Mouse (Mus musculus) intestine, embryonic 14.5 days (tissue): ENCODE measurements around the gene Mefv. TPM values are rescaled to one million over a fixed set of nuclear protein-coding genes. Genes with fewer than 3 reads are reported as not detected.
A peak's percentile ranks its signal among the peaks of the same experiment; 100 is the strongest.

Source experiments
- ATAC-seq: fragments of 200-750 bp; cut with Nextera tagmentation; replicated peaks from 2 replicates; pipeline ENCODE4 v1.8.0; 2017; ENCODE audit warnings: low read depth, moderate number of reproducible peaks, moderate TSS enrichment, moderate library complexity; ENCODE audit not compliant: low FRiP score, low TSS enrichment
- DNase-seq: peaks from one replicate; pipeline ENCODE4 v3.0.0-alpha.2; 2018; ENCODE audit warnings: low spot score
- H3K27ac ChIP-seq: fragments of 300-500 bp; sonication (generic); 2 replicates; pipeline ENCODE4 v1.5.1; 2014; ENCODE audit warnings: low read depth, mild to moderate bottlenecking, control low read depth
- H3K27me3 ChIP-seq: fragments of 300-500 bp; sonication (generic); replicated peaks from 2 replicates; pipeline ENCODE4 v1.6.1; 2014; ENCODE audit warnings: low read length, control low read depth; ENCODE audit not compliant: control insufficient read depth, insufficient read depth
- H3K36me3 ChIP-seq: fragments of 300-500 bp; sonication (generic); 2 replicates; pipeline ENCODE4 v1.6.1; 2014; ENCODE audit warnings: low read length, control low read depth; ENCODE audit not compliant: control insufficient read depth, insufficient read depth
- H3K4me1 ChIP-seq: fragments of 300-500 bp; sonication (generic); replicated peaks from 2 replicates; pipeline ENCODE4 v1.6.1; 2014; ENCODE audit warnings: low read length, control low read depth, mixed read lengths; ENCODE audit not compliant: control insufficient read depth, insufficient read depth
- H3K4me2 ChIP-seq: fragments of 300-500 bp; sonication (generic); 2 replicates; pipeline ENCODE4 v1.6.1; 2014; ENCODE audit warnings: low read length
- H3K4me3 ChIP-seq: fragments of 300-500 bp; sonication (generic); 2 replicates; pipeline ENCODE4 v1.5.1; 2014; ENCODE audit warnings: low read depth, low read length, control low read depth, mixed read lengths
- H3K9ac ChIP-seq: fragments of 300-500 bp; sonication (generic); 2 replicates; pipeline ENCODE4 v1.6.1; 2014; ENCODE audit warnings: mild to moderate bottlenecking, low read length
- H3K9me3 ChIP-seq: fragments of 300-500 bp; sonication (generic); 2 replicates; pipeline ENCODE4 v1.6.1; 2016; ENCODE audit warnings: low read length, control low read depth; ENCODE audit not compliant: control insufficient read depth
- whole genome bisulfite sequencing: fragments of 180-500 bp; shearing (Covaris S2); extraction: QIAGEN DNeasy Blood & Tissue Kit; methylation state at CpG from one replicate; pipeline ENCODE4 v1.1.7; 2014; 5-methylcytosine and 5-hydroxymethylcytosine counted together
- polyA plus RNA-seq: library from polyadenylated mRNA; unstranded; fragments of >200 nt; fragmentation: Nextera tagmentation; extraction: Ambion mirVana; gene quantifications from 2 replicates; pipeline ENCODE4 v1.2.1, GENCODE M21; 2014

The Mefv gene
- polyA plus RNA-seq: 0.09 and 0.16 TPM in 2 replicates

DNA sequence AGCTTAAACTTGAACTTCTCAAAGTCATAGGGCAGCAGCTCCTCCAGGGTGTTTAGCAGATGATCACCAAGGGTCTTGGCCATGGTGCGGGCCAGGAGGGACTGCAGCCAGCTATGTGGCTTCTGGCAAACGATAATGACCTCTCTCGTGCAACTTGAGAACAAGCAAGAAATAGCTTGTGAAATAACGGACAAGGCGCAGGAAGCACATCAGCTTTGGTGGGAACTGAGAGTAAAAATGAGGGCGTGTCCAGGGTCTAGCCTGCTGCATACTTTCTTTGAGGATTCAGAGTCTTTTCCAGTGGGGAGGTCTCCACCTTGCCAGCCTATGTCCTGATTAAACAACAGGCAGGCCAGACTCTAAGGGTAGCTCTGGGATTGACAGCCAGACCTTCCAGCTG is at the start of gene Mefv:
Mefv (minus strand) TSS at position 118 of the 400 bp plus-strand sequence.
- no peak within 1 kb of the TSS for H3K9ac ChIP-seq
- H3K4me2 ChIP-seq: no peak within 1 kb of the TSS
- H3K4me3 ChIP-seq: no peak within 1 kb of the TSS
- DNase-seq (no peak), ATAC-seq (no peak)
- H3K4me1 ChIP-seq: no peaks in the 10 kb centered on the region
- no peaks in the 10 kb centered on the region for H3K27me3 ChIP-seq
- no peaks in the 10 kb centered on the region for H3K9me3 ChIP-seq
- no peak within 1 kb of the TSS for H3K27ac ChIP-seq
- no peaks in the 10 kb centered on the region for H3K36me3 ChIP-seq
- 86% methylated on average over 6 of the region's 6 CpGs for WGBS

DNA sequence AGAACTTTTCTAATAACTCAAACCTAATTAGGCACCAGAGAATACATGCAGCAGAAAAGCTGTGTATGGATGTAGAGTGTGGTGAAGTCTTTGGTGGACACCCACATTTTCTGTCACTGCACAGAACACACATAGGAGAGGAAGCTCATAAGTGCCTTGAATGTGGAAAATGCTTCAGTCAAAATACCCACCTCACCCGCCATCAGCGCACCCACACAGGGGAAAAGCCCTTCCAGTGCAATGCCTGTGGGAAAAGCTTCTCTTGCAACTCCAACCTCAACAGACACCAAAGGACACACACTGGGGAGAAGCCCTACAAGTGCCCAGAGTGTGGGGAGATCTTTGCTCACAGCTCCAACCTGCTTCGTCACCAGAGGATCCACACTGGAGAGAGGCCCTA is 31.1 kb upstream of the Mefv start:
- no peaks in the 10 kb centered on the region for H3K27me3 ChIP-seq
- no peak overlapping the region for H3K4me2 ChIP-seq
- 99% methylated on average over 3 of the region's 3 CpGs for WGBS
- DNase-seq (no peak), ATAC-seq (no peak)
- no peak overlapping the region for H3K9ac ChIP-seq
- H3K27ac ChIP-seq: no peak overlapping the region
- H3K36me3 ChIP-seq: peaks cover 58% of the 10 kb centered on the region
- H3K4me1 ChIP-seq: peaks cover 14% of the 10 kb centered on the region
- no peak overlapping the region for H3K4me3 ChIP-seq
- H3K9me3 ChIP-seq: peaks cover 21% of the 10 kb centered on the region

DNA sequence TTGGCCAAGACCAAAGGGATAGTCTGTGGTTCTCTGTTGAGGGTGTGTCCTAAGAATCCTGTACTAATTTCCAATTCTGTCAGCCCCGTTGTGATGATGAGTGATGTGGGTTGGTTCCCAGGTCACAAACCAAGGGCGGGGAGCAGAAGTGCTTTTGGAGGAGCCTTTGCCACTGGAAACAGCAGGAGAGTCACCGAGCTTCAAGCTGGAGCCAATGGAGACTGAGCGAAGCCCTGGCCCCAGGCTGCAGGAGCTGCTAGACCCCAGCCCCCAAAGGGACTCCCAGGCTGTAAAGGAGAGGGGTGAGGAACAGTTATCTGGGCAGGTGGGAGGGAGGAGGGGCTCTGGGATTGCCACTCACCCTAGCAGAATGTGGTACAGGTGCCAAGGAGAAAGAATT is 27.8 kb upstream of the Mefv start:
- WGBS: 84% methylated on average over 4 of the region's 4 CpGs
- H3K4me3 ChIP-seq: peak overlapping the region; percentile 85
- no peak for DNase-seq
- no peak for ATAC-seq
- H3K4me2 ChIP-seq: peak overlapping the region; percentile 92
- H3K27me3 ChIP-seq: no peaks in the 10 kb centered on the region
- peaks cover 21% of the 10 kb centered on the region for H3K9me3 ChIP-seq
- no peak overlapping the region; the same call in 1 of the 2 replicates for H3K9ac ChIP-seq
- peaks cover 14% of the 10 kb centered on the region for H3K4me1 ChIP-seq
- H3K36me3 ChIP-seq: peaks cover 43% of the 10 kb centered on the region
- no peak overlapping the region for H3K27ac ChIP-seq

DNA sequence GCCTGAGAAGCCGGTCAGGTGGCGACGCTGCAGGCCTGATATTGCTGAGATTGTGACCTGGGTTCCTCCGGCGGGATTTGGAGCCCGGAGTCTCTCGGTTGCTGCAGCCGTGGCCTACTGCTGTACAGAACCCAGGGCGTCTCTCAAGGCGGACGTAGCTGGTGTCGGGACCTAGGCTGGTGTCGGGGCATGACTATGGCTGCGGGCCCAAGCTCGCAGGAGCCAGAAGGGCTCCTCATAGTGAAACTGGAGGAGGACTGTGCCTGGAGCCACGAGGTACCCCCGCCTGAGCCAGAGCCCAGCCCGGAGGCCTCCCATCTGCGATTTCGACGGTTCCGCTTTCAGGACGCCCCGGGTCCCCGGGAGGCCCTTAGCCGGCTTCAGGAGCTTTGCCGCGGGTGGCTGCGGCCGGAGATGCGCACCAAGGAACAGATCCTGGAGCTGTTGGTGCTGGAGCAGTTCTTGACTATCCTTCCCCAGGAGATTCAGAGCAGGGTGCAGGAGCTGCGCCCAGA is 26.3 kb upstream of the Mefv start:
- Histone ChIP-seq H3K4me2 (peak overlapping the region; percentile 92), H3K4me1 (peaks cover 14% of the 10 kb centered on the region), H3K27me3 (no peaks in the 10 kb centered on the region), H3K27ac (peak overlapping the region; percentile 81), H3K36me3 (peaks cover 29% of the 10 kb centered on the region), H3K9ac (peak overlapping the region; percentile 84), H3K4me3 (peak overlapping the region; percentile 85), H3K9me3 (peaks cover 12% of the 10 kb centered on the region)
- 1% methylated on average over 32 of the region's 32 CpGs for WGBS
- peak; percentile 58 for ATAC-seq
- no peak for DNase-seq

DNA sequence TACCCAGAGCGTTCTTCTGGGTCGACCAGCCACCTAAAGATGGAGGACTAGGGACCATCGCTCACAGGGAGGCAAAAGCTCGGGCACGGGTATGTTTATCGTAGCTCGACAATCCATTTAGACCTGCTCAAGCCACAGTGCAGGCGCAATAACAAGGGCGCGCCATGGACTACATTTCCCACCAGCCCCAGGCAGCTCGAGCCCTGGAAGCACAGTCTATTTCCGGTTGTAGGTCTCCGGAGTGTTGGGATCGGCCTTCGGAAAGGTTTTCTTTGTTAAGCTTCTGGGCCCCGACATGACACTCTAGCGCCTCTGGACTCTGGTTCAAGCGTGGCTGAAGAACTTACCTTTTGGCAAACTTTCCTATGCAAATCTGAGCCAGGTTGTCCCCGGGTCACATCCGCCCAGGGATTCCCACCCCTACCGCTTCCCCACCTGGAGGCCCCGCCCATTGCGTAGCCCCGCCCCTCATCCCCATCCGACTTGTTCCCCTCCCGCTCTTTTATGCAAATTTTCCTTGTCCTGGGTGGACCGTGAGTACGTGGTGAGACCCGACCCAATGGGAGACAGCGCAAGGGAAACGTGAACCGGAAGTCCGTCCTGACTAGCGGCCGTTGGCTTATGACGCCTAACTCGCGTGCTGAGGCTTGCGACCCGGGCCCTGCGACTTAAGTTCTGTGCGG is 25.7 kb upstream of the Mefv start, which contains the start of gene Zfp263:
Zfp263 (plus strand) TSS at position 591 of the 683 bp plus-strand sequence.
- Histone ChIP-seq H3K9ac (peak within 1 kb of the TSS; percentile 84), H3K4me3 (peak within 1 kb of the TSS; percentile 85), H3K27me3 (no peaks in the 10 kb centered on the region), H3K9me3 (peaks cover 6% of the 10 kb centered on the region), H3K36me3 (peaks cover 23% of the 10 kb centered on the region), H3K4me1 (peaks cover 14% of the 10 kb centered on the region), H3K4me2 (peak within 1 kb of the TSS; percentile 92), H3K27ac (peak within 1 kb of the TSS; percentile 81)
- under 1% methylated on average over 42 of the region's 42 CpGs for WGBS
- peak; percentile 97 for DNase-seq
- ATAC-seq: peak; percentile 99

DNA sequence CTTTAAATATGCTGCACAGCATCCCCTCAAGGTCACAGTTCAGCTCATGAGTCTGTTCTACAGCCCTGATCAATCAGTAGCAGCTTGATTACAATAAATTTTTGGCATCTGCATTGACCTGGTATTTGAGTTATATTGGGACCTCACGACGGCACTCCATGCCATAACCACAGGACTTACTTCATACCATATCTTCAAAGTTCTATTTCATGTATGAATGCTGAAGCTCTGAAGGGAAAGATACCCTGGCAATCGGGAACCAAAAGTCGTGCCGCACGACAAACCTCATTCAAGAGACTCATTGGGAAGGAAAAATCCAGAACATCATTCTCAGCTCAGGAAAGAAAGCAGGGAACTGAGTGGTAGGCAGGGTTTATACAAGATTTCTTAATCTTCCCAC is 24.6 kb upstream of the Mefv start:
- no peak for ATAC-seq
- Histone ChIP-seq H3K4me1 (peaks cover 14% of the 10 kb centered on the region), H3K4me3 (no peak overlapping the region), H3K4me2 (no peak overlapping the region), H3K36me3 (peaks cover 14% of the 10 kb centered on the region), H3K9ac (no peak overlapping the region), H3K9me3 (no peaks in the 10 kb centered on the region), H3K27me3 (no peaks in the 10 kb centered on the region), H3K27ac (no peak overlapping the region)
- DNase-seq: no peak
- 94% methylated on average over 6 of the region's 6 CpGs for WGBS

DNA sequence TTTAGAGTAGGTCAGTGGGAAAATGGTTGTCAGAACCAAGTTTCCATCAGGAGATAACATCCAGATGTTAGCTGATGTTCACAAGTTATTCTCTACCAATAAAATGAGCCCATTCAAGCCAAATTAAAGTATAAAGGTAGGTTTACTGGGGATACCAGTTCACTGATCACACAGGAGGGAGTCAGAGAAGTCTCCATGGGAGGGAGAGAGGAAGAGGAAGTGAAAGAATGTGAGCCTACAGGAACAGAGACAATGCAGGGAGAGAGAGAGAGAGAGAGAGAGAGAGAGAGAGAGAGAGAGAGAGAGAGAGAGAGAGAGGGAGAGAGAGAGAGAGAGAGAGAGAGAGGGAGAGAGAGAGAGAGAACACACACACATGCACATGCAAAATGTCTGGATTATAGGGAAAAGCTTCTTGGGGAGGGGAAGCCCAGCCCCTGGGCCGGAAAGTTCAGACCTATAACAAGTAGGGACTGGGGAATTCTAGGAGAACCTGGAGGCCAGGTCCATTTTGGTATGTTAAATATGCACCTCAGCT is 15.4 kb upstream of the Mefv start:
- no peak for ATAC-seq
- Histone ChIP-seq H3K4me2 (no peak overlapping the region), H3K9ac (no peak overlapping the region), H3K27ac (no peak overlapping the region), H3K4me1 (no peaks in the 10 kb centered on the region), H3K9me3 (no peaks in the 10 kb centered on the region), H3K36me3 (no peaks in the 10 kb centered on the region), H3K4me3 (no peak overlapping the region), H3K27me3 (no peaks in the 10 kb centered on the region)
- 67% methylated on average over 1 of the region's 1 CpGs for WGBS
- DNase-seq: no peak

DNA sequence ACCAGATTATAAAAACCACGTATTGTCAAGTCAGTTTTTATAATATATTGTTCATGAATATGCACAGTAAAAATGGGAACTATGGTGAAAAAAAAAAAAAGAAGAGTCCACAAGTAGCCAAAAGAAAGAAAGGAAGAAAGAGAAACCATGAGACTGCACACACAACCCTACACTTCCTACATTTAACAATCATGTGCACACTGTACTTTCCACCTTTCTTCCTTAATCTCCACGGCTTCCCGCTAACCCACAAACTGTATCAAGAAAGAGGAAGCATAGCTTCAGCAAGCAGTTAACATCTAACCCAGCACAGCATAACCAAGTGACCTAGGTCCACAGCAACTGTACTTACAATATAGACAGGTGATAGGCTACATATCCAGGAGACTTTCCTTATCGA is 14.7 kb upstream of the Mefv start:
- 85% methylated on average over 4 of the region's 4 CpGs for WGBS

More for the DNA sequence above, 14.7 kb upstream of the Mefv start:
- Histone ChIP-seq H3K4me1 (no peaks in the 10 kb centered on the region), H3K9ac (no peak overlapping the region), H3K9me3 (no peaks in the 10 kb centered on the region), H3K36me3 (no peaks in the 10 kb centered on the region), H3K4me3 (no peak overlapping the region), H3K27ac (no peak overlapping the region), H3K27me3 (no peaks in the 10 kb centered on the region), H3K4me2 (no peak overlapping the region)
- ATAC-seq (no peak), DNase-seq (no peak)
